Mouse (Mus musculus) spleen, adult 2 months (tissue): ENCODE measurements around the gene Zhx3.

Experiments used
- CTCF ChIP-seq: fragments of 200-500 bp; IDR thresholded peaks from 2 replicates; pipeline ENCODE4 v1.5.1; 2011; ENCODE audit warnings: mild to moderate bottlenecking, inconsistent platforms; ENCODE audit not compliant: insufficient read depth, insufficient read length, insufficient replicate concordance; ENCODE audit errors: extremely low read depth
- POLR2A ChIP-seq: fragments of 200-500 bp; IDR thresholded peaks from 2 replicates; pipeline ENCODE4 v1.6.1; 2011; ENCODE audit warnings: low read depth, low read length, inconsistent platforms

DNA sequence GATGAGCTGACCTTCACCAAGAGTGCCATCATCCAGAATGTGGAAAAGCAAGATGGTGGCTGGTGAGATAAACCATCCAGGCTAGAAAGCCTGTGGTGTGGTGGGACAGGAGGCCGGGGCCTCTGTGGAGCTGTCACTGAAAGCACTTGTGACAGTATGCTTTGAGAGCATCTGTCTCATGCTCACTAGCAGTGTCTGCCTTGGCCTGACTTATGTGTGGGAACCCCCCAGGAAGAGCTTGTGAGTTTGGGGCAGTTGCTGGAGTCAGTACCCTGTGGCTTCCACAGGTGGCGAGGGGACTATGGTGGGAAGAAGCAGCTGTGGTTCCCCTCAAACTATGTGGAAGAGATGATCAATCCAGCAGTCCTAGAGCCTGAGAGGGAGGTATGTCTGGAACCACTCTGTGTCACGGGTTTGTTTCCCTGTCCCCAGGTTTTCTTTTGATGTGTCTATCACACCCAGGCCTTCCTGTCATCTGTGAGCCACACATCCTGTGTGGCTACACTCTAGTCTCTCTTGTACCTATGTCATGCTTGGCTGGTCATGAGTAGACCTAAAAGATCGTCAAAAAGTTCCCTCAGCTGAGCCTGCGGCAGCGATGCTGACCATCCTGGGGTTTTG, 116.1 kb downstream of the Zhx3 start:
- TF ChIP-seq POLR2A, result no peak
- TF ChIP-seq CTCF, result no peak
